Mouse (Mus musculus): ENCODE results near the gene Itga10. TPM values are rescaled to one million over a fixed set of nuclear protein-coding genes. Genes with fewer than 3 reads are reported as not detected.
"Not testable (repeated sequence)": the region's sequence is repeated elsewhere in the genome, so short reads cannot be mapped to it uniquely, and the experiment has no call there.

The Itga10 gene
- polyA plus RNA-seq, 1 experiment: 4.7 TPM

- Histone ChIP-seq H3K4me3 (replicated peaks; ENCODE audit: insufficient read depth, low read depth, low read length) (peak overlapping the region; percentile 30), H3K4me1 (ENCODE audit: control insufficient read depth, insufficient read depth, low read length) (peaks cover 22% of the 10 kb centered on the region), H3K27ac (ENCODE audit: insufficient read depth, low read length) (no peak overlapping the region), H3K27me3 (ENCODE audit: control insufficient read depth, insufficient read depth, low read length) (no peaks in the 10 kb centered on the region)
- peak in 1 of 2 experiments; percentile 20 for DNase-seq
- TF ChIP-seq POLR2A (IDR thresholded peaks at IDR 0.05; ENCODE audit: borderline replicate concordance, insufficient read depth, low read length) (no peak), CTCF (IDR thresholded peaks at IDR 0.05; ENCODE audit: borderline replicate concordance, insufficient read depth, low read depth, low read length) (no peak)
- 74% methylated on average over 3 of the region's 3 CpGs for WGBS
These were observed 46.0 kb upstream of the Itga10 start for GRCm38 (mm10) chr3:96599411-96599810.

GRCm38 (mm10) chr3:96600639-96601250 is 44.6 kb upstream of the Itga10 start, which contains the start of gene Lix1l:
Gene Lix1l (plus strand): TSS chr3:96601149.
- TF ChIP-seq CTCF (IDR thresholded peaks at IDR 0.05; ENCODE audit: borderline replicate concordance, insufficient read depth, low read depth, low read length): no peak
- peak; percentile 47; the same call in 1 of the 2 replicates for TF ChIP-seq POLR2A (IDR thresholded peaks at IDR 0.05; ENCODE audit: borderline replicate concordance, insufficient read depth, low read length)
- Histone ChIP-seq H3K27ac (ENCODE audit: insufficient read depth, low read length) (no peak within 1 kb of the TSS; the same call in 1 of the 2 replicates), H3K27me3 (ENCODE audit: control insufficient read depth, insufficient read depth, low read length) (no peaks in the 10 kb centered on the region), H3K4me1 (ENCODE audit: control insufficient read depth, insufficient read depth, low read length) (peaks cover 19% of the 10 kb centered on the region), H3K4me3 (replicated peaks; ENCODE audit: insufficient read depth, low read depth, low read length) (peak within 1 kb of the TSS; percentile 53)
- peak; percentile 92 to 95 for DNase-seq
- under 1% methylated on average over 27 of the region's 27 CpGs for WGBS

- no peak overlapping the region; the same call in 1 of the 2 replicates for H3K27ac ChIP-seq (ENCODE audit: insufficient read depth, low read length)
- WGBS: under 1% methylated on average over 35 of the region's 40 CpGs
- peak; percentile 77 to 80 for DNase-seq
- H3K4me1 ChIP-seq (ENCODE audit: control insufficient read depth, insufficient read depth, low read length): peaks cover 19% of the 10 kb centered on the region
- H3K27me3 ChIP-seq (ENCODE audit: control insufficient read depth, insufficient read depth, low read length): no peaks in the 10 kb centered on the region; the same call in 1 of the 2 replicates
- TF ChIP-seq POLR2A (IDR thresholded peaks at IDR 0.05; ENCODE audit: borderline replicate concordance, insufficient read depth, low read length) (no peak), CTCF (IDR thresholded peaks at IDR 0.05; ENCODE audit: borderline replicate concordance, insufficient read depth, low read depth, low read length) (no peak)
- peak overlapping the region; percentile 53 for H3K4me3 ChIP-seq (replicated peaks; ENCODE audit: insufficient read depth, low read depth, low read length)
These were observed 44.1 kb upstream of the Itga10 start for GRCm38 (mm10) chr3:96601251-96601787.

GRCm38 (mm10) chr3:96601941-96602703 is 43.3 kb upstream of the Itga10 start:
- Histone ChIP-seq H3K4me3 (replicated peaks; ENCODE audit: insufficient read depth, low read depth, low read length) (no peak overlapping the region), H3K4me1 (ENCODE audit: control insufficient read depth, insufficient read depth, low read length) (peaks cover 19% of the 10 kb centered on the region), H3K27ac (ENCODE audit: insufficient read depth, low read length) (no peak overlapping the region; the same call in 1 of the 2 replicates), H3K27me3 (ENCODE audit: control insufficient read depth, insufficient read depth, low read length) (no peaks in the 10 kb centered on the region; the same call in 1 of the 2 replicates)
- TF ChIP-seq POLR2A (IDR thresholded peaks at IDR 0.05; ENCODE audit: borderline replicate concordance, insufficient read depth, low read length) (no peak), CTCF (IDR thresholded peaks at IDR 0.05; ENCODE audit: borderline replicate concordance, insufficient read depth, low read depth, low read length) (no peak)
- peak; percentile 41 to 51 for DNase-seq
- WGBS: 32% methylated on average over 10 of the region's 10 CpGs

- TF ChIP-seq CTCF (IDR thresholded peaks at IDR 0.05; ENCODE audit: borderline replicate concordance, insufficient read depth, low read depth, low read length) (no peak), POLR2A (IDR thresholded peaks at IDR 0.05; ENCODE audit: borderline replicate concordance, insufficient read depth, low read length) (no peak)
- peaks cover 19% of the 10 kb centered on the region for H3K4me1 ChIP-seq (ENCODE audit: control insufficient read depth, insufficient read depth, low read length)
- no peak overlapping the region for H3K4me3 ChIP-seq (replicated peaks; ENCODE audit: insufficient read depth, low read depth, low read length)
- H3K27me3 ChIP-seq (ENCODE audit: control insufficient read depth, insufficient read depth, low read length): no peaks in the 10 kb centered on the region; the same call in 1 of the 2 replicates
- DNase-seq: no peak
- H3K27ac ChIP-seq (ENCODE audit: insufficient read depth, low read length): no peak overlapping the region
- WGBS: 39% methylated on average over 5 of the region's 5 CpGs
These were observed 42.7 kb upstream of the Itga10 start for GRCm38 (mm10) chr3:96602704-96603084.

- 12% methylated on average over 5 of the region's 5 CpGs for WGBS
- TF ChIP-seq POLR2A (IDR thresholded peaks at IDR 0.05; ENCODE audit: borderline replicate concordance, insufficient read depth, low read length) (no peak), CTCF (IDR thresholded peaks at IDR 0.05; ENCODE audit: borderline replicate concordance, insufficient read depth, low read depth, low read length) (no peak)
- Histone ChIP-seq H3K27ac (ENCODE audit: insufficient read depth, low read length) (no peak overlapping the region), H3K27me3 (ENCODE audit: control insufficient read depth, insufficient read depth, low read length) (no peaks in the 10 kb centered on the region; the same call in 1 of the 2 replicates), H3K4me3 (replicated peaks; ENCODE audit: insufficient read depth, low read depth, low read length) (no peak overlapping the region), H3K4me1 (ENCODE audit: control insufficient read depth, insufficient read depth, low read length) (peaks cover 19% of the 10 kb centered on the region)
- DNase-seq: peak; percentile 50 to 75
These were observed 42.1 kb upstream of the Itga10 start for GRCm38 (mm10) chr3:96603311-96603710.

- not testable (repeated sequence) for H3K27me3 ChIP-seq (ENCODE audit: control insufficient read depth, insufficient read depth, low read length); H3K27ac ChIP-seq (ENCODE audit: insufficient read depth, low read length); H3K4me3 ChIP-seq (replicated peaks; ENCODE audit: insufficient read depth, low read depth, low read length); DNase-seq
- peaks cover 10% of the 10 kb centered on the region for H3K4me1 ChIP-seq (ENCODE audit: control insufficient read depth, insufficient read depth, low read length)
- 94% methylated on average over 4 of the region's 4 CpGs for WGBS
These were observed 39.4 kb upstream of the Itga10 start for GRCm38 (mm10) chr3:96606007-96606406.
